Mouse (Mus musculus): ENCODE measurements around the gene Gadd45a. TPM values are rescaled to one million over a fixed set of nuclear protein-coding genes. Genes with fewer than 3 reads are reported as not detected.

Gadd45a gene
- polyA plus RNA-seq, 1 experiment = 54.6 TPM

- H3K36me3 ChIP-seq (ENCODE audit: control insufficient read depth, insufficient read depth, low read length) = no peaks in the 10 kb centered on the region
- peak; percentile 54 for DNase-seq
- H3K4me3 ChIP-seq (ENCODE audit: insufficient read depth, low read depth, low read length) = no peak overlapping the region
- H3K27me3 ChIP-seq (replicated peaks; ENCODE audit: control insufficient read depth, insufficient read depth, low read length) = no peaks in the 10 kb centered on the region
- H3K4me1 ChIP-seq (ENCODE audit: control insufficient read depth, insufficient read depth, low read length) = peaks cover 16% of the 10 kb centered on the region
- TF ChIP-seq POLR2A (IDR thresholded peaks at IDR 0.05; ENCODE audit: low read depth, low read length) (no peak), CTCF (conservative IDR thresholded peaks at IDR 0.05; ENCODE audit: insufficient read depth, insufficient read length, low read depth, low read length) (no peak)
- no peak overlapping the region for H3K27ac ChIP-seq (ENCODE audit: insufficient read depth, low read depth, low read length)
These were observed 37.6 kb upstream of the Gadd45a start for GRCm38 (mm10) chr6:67074868-67075267.

- H3K27me3 ChIP-seq (replicated peaks; ENCODE audit: control insufficient read depth, insufficient read depth, low read length) = no peaks in the 10 kb centered on the region
- H3K4me1 ChIP-seq (ENCODE audit: control insufficient read depth, insufficient read depth, low read length) = peaks cover 21% of the 10 kb centered on the region
- no peak overlapping the region for H3K4me3 ChIP-seq (ENCODE audit: insufficient read depth, low read depth, low read length)
- no peak for DNase-seq
- no peak overlapping the region for H3K27ac ChIP-seq (ENCODE audit: insufficient read depth, low read depth, low read length)
- H3K36me3 ChIP-seq (ENCODE audit: control insufficient read depth, insufficient read depth, low read length) = no peaks in the 10 kb centered on the region
- WGBS = 67% methylated on average over 5 of the region's 5 CpGs
- TF ChIP-seq CTCF (conservative IDR thresholded peaks at IDR 0.05; ENCODE audit: insufficient read depth, insufficient read length, low read depth, low read length) = no peak
- TF ChIP-seq POLR2A (IDR thresholded peaks at IDR 0.05; ENCODE audit: low read depth, low read length) = no peak
These were observed 36.7 kb upstream of the Gadd45a start for GRCm38 (mm10) chr6:67073929-67074328.

GRCm38 (mm10) chr6:67073446-67073845 lies 36.2 kb upstream of the Gadd45a start:
- Histone ChIP-seq H3K27ac (ENCODE audit: insufficient read depth, low read depth, low read length) (no peak overlapping the region), H3K36me3 (ENCODE audit: control insufficient read depth, insufficient read depth, low read length) (no peaks in the 10 kb centered on the region), H3K4me1 (ENCODE audit: control insufficient read depth, insufficient read depth, low read length) (peaks cover 21% of the 10 kb centered on the region), H3K4me3 (ENCODE audit: insufficient read depth, low read depth, low read length) (no peak overlapping the region), H3K27me3 (replicated peaks; ENCODE audit: control insufficient read depth, insufficient read depth, low read length) (no peaks in the 10 kb centered on the region)
- DNase-seq = peak; percentile 46
- 71% methylated on average over 4 of the region's 4 CpGs for WGBS
- TF ChIP-seq POLR2A (IDR thresholded peaks at IDR 0.05; ENCODE audit: low read depth, low read length) (no peak), CTCF (conservative IDR thresholded peaks at IDR 0.05; ENCODE audit: insufficient read depth, insufficient read length, low read depth, low read length) (no peak)

- no peak overlapping the region for H3K4me3 ChIP-seq (ENCODE audit: insufficient read depth, low read depth, low read length)
- H3K27me3 ChIP-seq (replicated peaks; ENCODE audit: control insufficient read depth, insufficient read depth, low read length) = no peaks in the 10 kb centered on the region
- DNase-seq = no peak
- peaks cover 20% of the 10 kb centered on the region for H3K4me1 ChIP-seq (ENCODE audit: control insufficient read depth, insufficient read depth, low read length)
- H3K27ac ChIP-seq (ENCODE audit: insufficient read depth, low read depth, low read length) = no peak overlapping the region
- WGBS = 97% methylated on average over 1 of the region's 1 CpGs
- no peaks in the 10 kb centered on the region for H3K36me3 ChIP-seq (ENCODE audit: control insufficient read depth, insufficient read depth, low read length)
- TF ChIP-seq POLR2A (IDR thresholded peaks at IDR 0.05; ENCODE audit: low read depth, low read length) (no peak), CTCF (conservative IDR thresholded peaks at IDR 0.05; ENCODE audit: insufficient read depth, insufficient read length, low read depth, low read length) (no peak)
These were observed 34.4 kb upstream of the Gadd45a start for GRCm38 (mm10) chr6:67071615-67072014.

- Histone ChIP-seq H3K36me3 (ENCODE audit: control insufficient read depth, insufficient read depth, low read length) (no peaks in the 10 kb centered on the region), H3K27me3 (replicated peaks; ENCODE audit: control insufficient read depth, insufficient read depth, low read length) (no peaks in the 10 kb centered on the region), H3K4me1 (ENCODE audit: control insufficient read depth, insufficient read depth, low read length) (0 out of 2 replicates have a peak, but pooled peaks cover 8% of the 10 kb centered on the region), H3K27ac (ENCODE audit: insufficient read depth, low read depth, low read length) (no peak overlapping the region; the same call in 1 of the 2 replicates), H3K4me3 (ENCODE audit: insufficient read depth, low read depth, low read length) (no peak overlapping the region)
- WGBS = 54% methylated on average over 9 of the region's 9 CpGs
- DNase-seq = peak; percentile 33
- TF ChIP-seq POLR2A (IDR thresholded peaks at IDR 0.05; ENCODE audit: low read depth, low read length) (no peak), CTCF (conservative IDR thresholded peaks at IDR 0.05; ENCODE audit: insufficient read depth, insufficient read length, low read depth, low read length) (no peak)
These were observed 32.6 kb upstream of the Gadd45a start for GRCm38 (mm10) chr6:67069800-67070315.

GRCm38 (mm10) chr6:67069219-67069762 lies 32.0 kb upstream of the Gadd45a start:
- H3K4me3 ChIP-seq (ENCODE audit: insufficient read depth, low read depth, low read length) = no peak overlapping the region
- TF ChIP-seq POLR2A (IDR thresholded peaks at IDR 0.05; ENCODE audit: low read depth, low read length) (no peak), CTCF (conservative IDR thresholded peaks at IDR 0.05; ENCODE audit: insufficient read depth, insufficient read length, low read depth, low read length) (no peak)

GRCm38 (mm10) chr6:67060057-67060456 lies 22.8 kb upstream of the Gadd45a start:
- no peak overlapping the region for H3K4me3 ChIP-seq (ENCODE audit: insufficient read depth, low read depth, low read length)
- TF ChIP-seq POLR2A (IDR thresholded peaks at IDR 0.05; ENCODE audit: low read depth, low read length) (no peak), CTCF (conservative IDR thresholded peaks at IDR 0.05; ENCODE audit: insufficient read depth, insufficient read length, low read depth, low read length) (no peak)
- peaks cover 18% of the 10 kb centered on the region for H3K4me1 ChIP-seq (ENCODE audit: control insufficient read depth, insufficient read depth, low read length)
- H3K27me3 ChIP-seq (replicated peaks; ENCODE audit: control insufficient read depth, insufficient read depth, low read length) = no peaks in the 10 kb centered on the region
- no peak for DNase-seq
- H3K27ac ChIP-seq (ENCODE audit: insufficient read depth, low read depth, low read length) = no peak overlapping the region
- no peaks in the 10 kb centered on the region for H3K36me3 ChIP-seq (ENCODE audit: control insufficient read depth, insufficient read depth, low read length)
- WGBS = 79% methylated on average over 5 of the region's 5 CpGs

More at GRCm38 (mm10) chr6:67069219-67069762, 32.0 kb upstream of the Gadd45a start:
- Histone ChIP-seq H3K27me3 (replicated peaks; ENCODE audit: control insufficient read depth, insufficient read depth, low read length) (no peaks in the 10 kb centered on the region), H3K4me1 (ENCODE audit: control insufficient read depth, insufficient read depth, low read length) (0 out of 2 replicates have a peak, but pooled peaks cover 8% of the 10 kb centered on the region), H3K36me3 (ENCODE audit: control insufficient read depth, insufficient read depth, low read length) (no peaks in the 10 kb centered on the region), H3K27ac (ENCODE audit: insufficient read depth, low read depth, low read length) (no peak overlapping the region)
- DNase-seq = peak; percentile 51
- WGBS = 73% methylated on average over 8 of the region's 8 CpGs

Data from kidney, adult 2 months (tissue).